In the genomic region with DNA sequence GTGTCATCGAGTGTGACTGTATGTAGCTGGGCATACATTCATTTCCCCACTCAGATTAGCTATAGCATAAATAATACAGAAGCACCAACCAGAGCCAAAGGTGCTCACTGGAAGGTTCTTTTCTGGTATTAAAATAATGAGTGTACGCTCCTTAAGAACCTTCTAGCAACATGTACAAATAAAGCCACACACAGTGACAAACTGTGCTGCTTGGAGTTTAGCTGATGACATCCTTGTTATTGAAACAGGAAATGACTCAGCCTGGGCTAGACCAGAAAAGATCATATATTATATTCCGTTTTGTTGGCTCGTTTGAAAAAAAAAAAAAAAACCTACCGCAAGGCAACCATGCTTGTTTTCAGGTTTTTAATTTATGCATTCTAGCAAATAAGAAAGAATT, we compare ENCODE assay signal across 10 mouse cellular contexts. TPM values are rescaled to one million over a fixed set of nuclear protein-coding genes. Genes with fewer than 3 reads are reported as not detected.
DNase-seq lines count a peak whose midpoint lies in the region; ATAC-seq and TF ChIP-seq lines count a peak whose summit lies in the region.
"Had no signal": no experiment of that assay in that cellular context is flagged by ENCODE, and none has a peak within 500 bp of the region (broad histone marks: within the 10 kb centered on the region; RNA-seq: fewer than 3 reads in every experiment).

No protein-coding gene starts in this region.

- H3K4me2 ChIP-seq in liver, embryonic 16.5 days (ENCODE audit: low read depth, low read length) = peak overlapping the region; percentile 49; the same call in 1 of the 2 replicates
- H3K4me2 ChIP-seq in hindbrain, postnatal 0 days (ENCODE audit: low read depth, low read length) = no peak overlapping the region

- no peak overlapping the region for H3K9ac ChIP-seq in liver, embryonic 16.5 days (ENCODE audit: low read depth, low read length)
- no peak overlapping the region for H3K9ac ChIP-seq in hindbrain, postnatal 0 days (replicated peaks; ENCODE audit: low read length)

- ATAC-seq in liver, embryonic 16.5 days (ENCODE audit: low read depth) = peak; percentile 63; the same call in 1 of the 2 replicates
- no peak for ATAC-seq in hindbrain, postnatal 0 days

- H3K27ac ChIP-seq in gastrocnemius, adult 2 months = peak overlapping the region; percentile 81
- peak overlapping the region; percentile 84 for H3K27ac ChIP-seq in brown adipose tissue, adult 24 weeks (replicated peaks; ENCODE audit: low read depth, low read length)
- peak overlapping the region; percentile 15; the same call in 1 of the 2 replicates for H3K27ac ChIP-seq in liver, embryonic 16.5 days (ENCODE audit: low read length)
- H3K27ac ChIP-seq in hindbrain, postnatal 0 days = no peak overlapping the region
- H3K27ac ChIP-seq: hindbrain, embryonic 10.5 days had no signal

- intact Hi-C loops in gastrocnemius, adult 2 months (cut with DNase I) = no loop called here

- 0 out of 2 replicates have a peak, but pooled peaks cover 2% of the 10 kb centered on the region for H3K4me1 ChIP-seq in brown adipose tissue, adult 24 weeks (ENCODE audit: control insufficient read depth, insufficient read depth, insufficient read length, low read length)
- H3K4me1 ChIP-seq in liver, embryonic 16.5 days (ENCODE audit: control insufficient read depth, low read depth, low read length) = peaks cover 7% of the 10 kb centered on the region
- H3K4me1 ChIP-seq in hindbrain, postnatal 0 days (ENCODE audit: insufficient read depth, low read length) = no peaks in the 10 kb centered on the region

- no peaks in the 10 kb centered on the region for H3K36me3 ChIP-seq in liver, embryonic 16.5 days (ENCODE audit: control insufficient read depth, insufficient read depth)
- H3K36me3 ChIP-seq in hindbrain, postnatal 0 days (ENCODE audit: insufficient read depth, low read length) = no peaks in the 10 kb centered on the region
- H3K36me3 ChIP-seq: hindbrain, embryonic 10.5 days had no signal

- no peak for DNase-seq in gastrocnemius, adult 2 months
- no peak for DNase-seq in gastrocnemius, postnatal 25 days
- peak; percentile 60 for DNase-seq in 3134 (ENCODE audit: extremely low read depth, insufficient read length, low spot score)
- no peak for DNase-seq in right cerebral cortex, adult 2 months (ENCODE audit: low spot score in 2 of 2)
- no peak for DNase-seq in cerebellum, adult 9-11 months
- DNase-seq in hindbrain, postnatal 0 days (ENCODE audit: low spot score) = no peak
- DNase-seq: cerebellum, postnatal 25 days had no signal

- no peaks in the 10 kb centered on the region for H3K27me3 ChIP-seq in liver, embryonic 16.5 days (ENCODE audit: control insufficient read depth, insufficient read depth, low read depth, low read length)
- H3K27me3 ChIP-seq in hindbrain, postnatal 0 days (ENCODE audit: insufficient read depth, low read length) = no peaks in the 10 kb centered on the region

- no peaks in the 10 kb centered on the region for H3K9me3 ChIP-seq in liver, embryonic 16.5 days (replicated peaks; ENCODE audit: control insufficient read depth, low read length)
- no peaks in the 10 kb centered on the region for H3K9me3 ChIP-seq in hindbrain, postnatal 0 days (ENCODE audit: low read length)
- H3K9me3 ChIP-seq: hindbrain, embryonic 10.5 days had no signal

- 25% methylated on average over 5 of the region's 5 CpGs for WGBS in liver, embryonic 16.5 days (ENCODE audit: insufficient replicate concordance)
- WGBS in hindbrain, postnatal 0 days = 81% methylated on average over 5 of the region's 5 CpGs

- peak overlapping the region; percentile 60 for H3K4me3 ChIP-seq in gastrocnemius, adult 2 months
- H3K4me3 ChIP-seq in brown adipose tissue, adult 24 weeks (ENCODE audit: insufficient read depth, low read depth, low read length) = peak overlapping the region; percentile 29; the same call in 1 of the 2 replicates
- H3K4me3 ChIP-seq in liver, embryonic 16.5 days (ENCODE audit: low read depth, low read length) = no peak overlapping the region
- H3K4me3 ChIP-seq in hindbrain, postnatal 0 days (ENCODE audit: low read length) = no peak overlapping the region
- H3K4me3 ChIP-seq: hindbrain, embryonic 10.5 days had no signal

- no peak for TF ChIP-seq CTCF in gastrocnemius, adult 2 months (IDR thresholded peaks at IDR 0.05)
- no peak for TF ChIP-seq CTCF in hindbrain, postnatal 0 days (IDR thresholded peaks at IDR 0.05; ENCODE audit: low read depth)

RNA-seq across cellular contexts. Expression of gene Klf6, which starts 15.7 kb away (rescaled TPM):
- 10 to 100 TPM; 23.9 to 34.5 TPM for total RNA-seq in gastrocnemius, adult 2 months (2021)
- total RNA-seq in gastrocnemius, postnatal 25 days (2021) = 10 to 100 TPM; 22.0 to 23.9 TPM
- 28.4 and 31.5 TPM in 2 replicates for polyA plus RNA-seq in brown adipose tissue, adult 24 weeks (2012; ENCODE audit: insufficient read depth, insufficient read length, missing spikeins)
- 19.2 and 21.5 TPM in 2 replicates for polyA plus RNA-seq in liver, embryonic 16.5 days (2015; fragmentation: Nextera tagmentation; extraction: Ambion mirVana)
- 41.6 and 53.1 TPM in 2 replicates for total RNA-seq in hindbrain, postnatal 0 days (2014; rRNA removed)
- polyA plus RNA-seq in hindbrain, postnatal 0 days (2015; fragmentation: Nextera tagmentation; extraction: Ambion mirVana) = 99.6 and 104 TPM in 2 replicates

Comparison
In these comparisons a context has a peak if more than half of its experiments do, and no peak if none do; other contexts are left out.
1. H3K4me3 ChIP-seq: peak in gastrocnemius, adult 2 months (single experiment) and brown adipose tissue, adult 24 weeks (single experiment); none in liver, embryonic 16.5 days (single experiment) and hindbrain, postnatal 0 days (single experiment).